Mouse (Mus musculus) limb, embryonic 14.5 days (tissue): ENCODE data around the gene Cdk2ap2. TPM values are rescaled to one million over a fixed set of nuclear protein-coding genes. Genes with fewer than 3 reads are reported as not detected.

Source experiments
- ATAC-seq: fragments of 200-750 bp; cut with Nextera tagmentation; 2 replicates; pipeline ENCODE4 v1.8.0; 2017; ENCODE audit warnings: low read depth, moderate number of reproducible peaks, moderate TSS enrichment; ENCODE audit not compliant: low FRiP score
- DNase-seq: peaks from one replicate; pipeline ENCODE4 v3.0.0-alpha.2; 2015; ENCODE audit warnings: low spot score
- H3K27ac ChIP-seq: fragments of 300-500 bp; sonication (generic); replicated peaks from 2 replicates; pipeline ENCODE4 v1.5.1; 2014; ENCODE audit warnings: low read depth, mild to moderate bottlenecking, low read length, moderate library complexity, mixed read lengths
- H3K27me3 ChIP-seq: fragments of 300-500 bp; sonication (generic); 2 replicates; pipeline ENCODE4 v1.6.1; 2014; ENCODE audit warnings: low read length, mixed read lengths; ENCODE audit not compliant: control insufficient read depth, insufficient read depth
- H3K36me3 ChIP-seq: fragments of 300-500 bp; sonication (generic); 2 replicates; pipeline ENCODE4 v1.6.1; 2014; ENCODE audit warnings: mild to moderate bottlenecking, low read length, moderate library complexity, mixed read lengths; ENCODE audit not compliant: control insufficient read depth, insufficient read depth
- H3K4me1 ChIP-seq: fragments of 300-500 bp; sonication (generic); 2 replicates; pipeline ENCODE4 v1.6.1; 2014; ENCODE audit warnings: antibody characterized with exemption, low read length, mixed read lengths; ENCODE audit not compliant: control insufficient read depth, insufficient read depth
- H3K4me2 ChIP-seq: fragments of 300-500 bp; sonication (generic); replicated peaks from 2 replicates; pipeline ENCODE4 v1.6.1; 2014; ENCODE audit warnings: low read depth, mild to moderate bottlenecking, low read length, moderate library complexity; ENCODE audit not compliant: severe bottlenecking
- H3K4me3 ChIP-seq: fragments of 300-500 bp; sonication (generic); replicated peaks from 2 replicates; pipeline ENCODE4 v1.5.1; 2014; ENCODE audit warnings: low read length
- H3K9ac ChIP-seq: fragments of 300-500 bp; sonication (generic); 2 replicates; pipeline ENCODE4 v1.6.1; 2014; ENCODE audit warnings: mild to moderate bottlenecking, low read depth, low read length, moderate library complexity; ENCODE audit not compliant: severe bottlenecking
- H3K9me3 ChIP-seq: fragments of 300-500 bp; sonication (generic); 2 replicates; pipeline ENCODE4 v1.6.1; 2016; ENCODE audit warnings: low read length; ENCODE audit not compliant: control insufficient read depth
- POLR2A ChIP-seq: fragments of 200-500 bp; IDR thresholded peaks from 2 replicates; pipeline ENCODE4 v1.8.0; 2012; ENCODE audit warnings: inconsistent platforms, mild to moderate bottlenecking, moderate library complexity, borderline replicate concordance; ENCODE audit not compliant: insufficient read depth, insufficient read length; ENCODE audit errors: extremely low read depth
- WGBS: fragments of 180-500 bp; shearing (Covaris S2); extraction: QIAGEN DNeasy Blood & Tissue Kit; methylation state at CpG from one replicate; pipeline ENCODE4 v1.1.7; 2014; 5-methylcytosine and 5-hydroxymethylcytosine counted together
- polyA plus RNA-seq, 2 experiments: library from polyadenylated mRNA; depleted of rRNA in 1 of 2; stranded (reverse) in 1 of 2; unstranded in 1 of 2; fragments of >200 nt; fragmentation: Nextera tagmentation in 1 of 2; extraction: Ambion mirVana in 1 of 2; gene quantifications; 2 replicates each; pipeline versions ENCODE4 v1.2.1 to v1.2.3; 2012 to 2014

Cdk2ap2 gene
- polyA plus RNA-seq, 2 experiments, result 45.2 to 67.6 TPM

DNA sequence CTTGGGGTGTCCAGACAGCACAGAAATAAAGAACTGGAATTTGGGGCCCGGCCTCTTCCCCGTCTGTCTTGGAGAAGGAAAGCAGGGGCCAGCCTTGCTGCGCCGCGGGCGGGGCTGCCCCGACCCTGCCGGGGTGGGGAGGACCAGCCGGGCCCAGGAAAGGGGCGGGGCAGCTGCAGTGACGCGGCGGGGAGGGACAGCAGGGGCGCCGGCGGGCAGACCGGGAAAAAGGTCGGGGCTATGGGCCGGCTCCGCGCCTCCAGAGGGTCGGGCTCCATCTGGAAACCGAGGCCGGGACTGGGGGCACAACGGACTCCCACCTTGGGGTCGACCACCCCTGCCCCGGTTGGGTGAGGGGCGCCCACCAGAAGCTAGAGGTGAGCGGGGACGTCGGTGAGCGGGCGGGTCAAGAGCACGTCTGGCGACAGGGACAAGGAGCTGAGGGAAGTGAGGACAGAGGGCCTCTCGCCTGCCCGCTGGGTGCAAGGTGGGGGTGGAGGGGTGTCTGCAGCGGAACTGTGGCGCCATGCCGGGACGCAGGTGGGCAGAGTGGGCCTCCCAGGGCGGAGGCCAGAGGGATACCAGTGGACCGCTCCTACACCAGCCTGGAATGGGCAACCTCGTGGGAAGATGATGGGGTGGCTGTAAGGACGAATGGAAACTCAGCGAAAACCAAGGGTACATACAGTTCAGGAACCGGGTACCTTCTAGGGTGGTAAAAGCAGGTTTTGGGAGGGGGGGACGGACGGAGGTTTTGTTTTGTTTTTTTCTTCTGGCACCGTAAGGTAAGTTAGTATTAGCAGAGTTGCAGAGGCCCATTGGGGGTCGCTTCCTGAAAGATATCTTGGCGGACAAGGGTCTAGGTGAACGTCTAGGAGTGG lies 3.1 kb downstream of the Cdk2ap2 start, which contains the start of gene Pitpnm1:
Gene Pitpnm1, plus strand, starts transcription at position 162 of the 881 bp plus-strand sequence.
- TF ChIP-seq POLR2A, result no peak
- no peak for ATAC-seq
- peak within 1 kb of the TSS; percentile 50 for H3K9ac ChIP-seq
- peaks cover 32% of the 10 kb centered on the region; the same call in 1 of the 2 replicates for H3K27me3 ChIP-seq
- H3K27ac ChIP-seq, result no peak within 1 kb of the TSS
- no peaks in the 10 kb centered on the region for H3K36me3 ChIP-seq
- no peaks in the 10 kb centered on the region for H3K9me3 ChIP-seq
- peak within 1 kb of the TSS; percentile 45 for H3K4me3 ChIP-seq
- peak within 1 kb of the TSS; percentile 88 for H3K4me2 ChIP-seq
- 4% methylated on average over 53 of the region's 53 CpGs for WGBS
- peaks cover 30% of the 10 kb centered on the region for H3K4me1 ChIP-seq
- peak; percentile 18 for DNase-seq

DNA sequence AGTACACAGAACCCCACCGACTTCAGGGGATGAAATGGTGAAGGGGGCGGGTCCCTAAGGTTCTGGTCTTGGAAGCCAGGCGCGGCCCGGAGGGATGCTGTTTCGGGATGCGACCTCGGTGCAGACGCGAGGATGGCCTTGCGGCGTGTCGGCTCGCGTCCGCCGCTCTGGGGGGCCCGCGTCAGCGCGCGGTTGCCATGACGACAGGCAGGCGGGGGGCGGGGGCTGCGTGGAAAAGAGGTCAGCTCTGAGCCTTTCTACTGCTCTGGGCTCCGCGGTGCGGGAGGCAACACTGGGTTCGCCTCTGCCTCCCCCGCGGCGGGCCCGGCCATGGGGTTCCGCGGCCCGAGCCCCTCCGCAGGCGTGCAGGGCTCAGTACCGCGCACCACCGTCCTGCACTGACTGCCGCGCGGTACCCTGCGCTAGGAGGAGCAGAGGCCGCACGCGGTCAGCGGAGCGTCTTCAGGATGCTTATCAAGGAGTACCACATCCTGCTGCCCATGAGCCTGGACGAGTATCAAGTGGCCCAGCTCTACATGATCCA lies 3.8 kb downstream of the Cdk2ap2 start:
- H3K4me3 ChIP-seq, result peak overlapping the region; percentile 45
- H3K9ac ChIP-seq, result peak overlapping the region; percentile 50
- WGBS, result 2% methylated on average over 35 of the region's 52 CpGs
- DNase-seq, result no peak
- H3K9me3 ChIP-seq, result no peaks in the 10 kb centered on the region
- H3K27me3 ChIP-seq, result peaks cover 32% of the 10 kb centered on the region; the same call in 1 of the 2 replicates
- no peaks in the 10 kb centered on the region for H3K36me3 ChIP-seq
- peak overlapping the region; percentile 88 for H3K4me2 ChIP-seq
- TF ChIP-seq POLR2A, result no peak
- peaks cover 30% of the 10 kb centered on the region for H3K4me1 ChIP-seq
- no peak for ATAC-seq
- H3K27ac ChIP-seq, result no peak overlapping the region

DNA sequence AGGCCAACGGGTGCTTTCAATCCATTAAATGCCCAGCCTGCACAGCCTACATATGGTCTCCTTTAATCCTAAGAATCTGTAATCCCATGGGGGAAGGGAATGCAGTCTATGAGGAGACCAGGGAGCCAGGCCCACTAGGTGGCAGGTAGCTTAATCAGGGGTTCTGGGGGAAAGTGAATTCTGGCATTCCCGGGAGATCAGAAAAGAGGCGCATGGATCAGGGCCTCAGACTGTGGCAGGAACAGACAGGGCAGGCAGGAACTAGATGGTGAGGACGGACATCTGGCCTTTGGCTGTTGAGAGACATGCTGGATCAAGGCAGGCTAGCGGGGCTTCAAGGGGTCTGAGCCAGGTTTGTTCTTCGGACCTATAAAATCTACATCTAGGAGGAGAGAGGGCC lies 4.5 kb downstream of the Cdk2ap2 start:
- H3K4me3 ChIP-seq, result peak overlapping the region; percentile 45; the same call in 1 of the 2 replicates
- H3K27me3 ChIP-seq, result peaks cover 32% of the 10 kb centered on the region; the same call in 1 of the 2 replicates
- TF ChIP-seq POLR2A, result no peak
- no peak overlapping the region for H3K27ac ChIP-seq
- H3K4me1 ChIP-seq, result peaks cover 25% of the 10 kb centered on the region
- H3K9me3 ChIP-seq, result no peaks in the 10 kb centered on the region
- no peaks in the 10 kb centered on the region for H3K36me3 ChIP-seq
- WGBS, result 57% methylated on average over 6 of the region's 6 CpGs
- DNase-seq (no peak), ATAC-seq (no peak)
- no peak overlapping the region for H3K9ac ChIP-seq
- no peak overlapping the region for H3K4me2 ChIP-seq

DNA sequence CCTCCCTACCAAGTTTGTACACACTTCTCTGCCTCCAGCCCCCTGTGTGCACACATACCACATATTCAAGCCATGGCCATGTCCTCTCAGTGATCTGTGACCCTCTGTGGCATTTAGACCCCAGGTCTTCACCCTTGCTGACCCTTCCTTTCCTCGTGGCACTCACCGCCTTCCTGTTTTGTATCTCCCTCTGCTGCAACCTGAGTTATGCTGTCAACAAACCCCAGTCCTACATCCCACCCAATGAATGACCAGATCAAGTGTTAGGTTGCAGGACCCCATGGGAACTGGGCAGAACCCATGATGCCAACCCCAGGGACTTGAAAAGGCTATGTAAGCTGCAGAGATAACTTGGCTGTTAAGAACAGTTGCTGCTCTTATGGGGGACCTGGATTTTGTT lies 5.1 kb downstream of the Cdk2ap2 start:
- ATAC-seq (no peak), DNase-seq (no peak)
- WGBS, result 91% methylated on average over 2 of the region's 2 CpGs
- TF ChIP-seq POLR2A, result no peak
- H3K4me2 ChIP-seq, result no peak overlapping the region
- no peak overlapping the region for H3K4me3 ChIP-seq
- H3K9me3 ChIP-seq, result no peaks in the 10 kb centered on the region
- no peak overlapping the region for H3K9ac ChIP-seq
- no peak overlapping the region for H3K27ac ChIP-seq
- peaks cover 23% of the 10 kb centered on the region for H3K4me1 ChIP-seq
- H3K36me3 ChIP-seq, result no peaks in the 10 kb centered on the region
- peaks cover 32% of the 10 kb centered on the region; the same call in 1 of the 2 replicates for H3K27me3 ChIP-seq

GRCm38 (mm10) chr19:4102626-4103025 lies 5.6 kb downstream of the Cdk2ap2 start:
- Histone ChIP-seq H3K4me3 (no peak overlapping the region), H3K4me1 (peaks cover 22% of the 10 kb centered on the region), H3K27me3 (peaks cover 32% of the 10 kb centered on the region; the same call in 1 of the 2 replicates), H3K36me3 (no peaks in the 10 kb centered on the region), H3K27ac (no peak overlapping the region), H3K4me2 (no peak overlapping the region), H3K9ac (no peak overlapping the region), H3K9me3 (no peaks in the 10 kb centered on the region)
- TF ChIP-seq POLR2A, result no peak
- 94% methylated on average over 12 of the region's 12 CpGs for WGBS
- ATAC-seq (no peak), DNase-seq (no peak)
